Mouse (Mus musculus): ENCODE measurements around the gene Catsper4. TPM values are rescaled to one million over a fixed set of nuclear protein-coding genes. Genes with fewer than 3 reads are reported as not detected.
"Not testable (repeated sequence)": the region's sequence is repeated elsewhere in the genome, so short reads cannot be mapped to it uniquely, and the experiment has no call there.

Catsper4 gene
- not detected in 2 replicates for polyA plus RNA-seq (2015; fragmentation: Nextera tagmentation; extraction: Ambion mirVana)

GRCm38 (mm10) chr4:134227194-134227593 is at the start of gene Catsper4:
Gene Catsper4 (minus strand): TSS chr4:134227383.
- no peaks in the 10 kb centered on the region for H3K4me1 ChIP-seq
- H3K9ac ChIP-seq, result no peak within 1 kb of the TSS

GRCm38 (mm10) chr4:134273417-134274345 is 46.5 kb upstream of the Catsper4 start:
- Histone ChIP-seq H3K4me2 (no peak overlapping the region), H3K4me3 (no peak overlapping the region), H3K9ac (no peak overlapping the region), H3K27me3 (replicated peaks) (no peaks in the 10 kb centered on the region; the same call in 1 of the 2 replicates), H3K4me1 (no peaks in the 10 kb centered on the region; the same call in 1 of the 2 replicates), H3K9me3 (no peaks in the 10 kb centered on the region), H3K27ac (no peak overlapping the region), H3K36me3 (replicated peaks) (peaks cover 19% of the 10 kb centered on the region; the same call in 1 of the 2 replicates)
- ATAC-seq (replicated peaks), result no peak
- 7% methylated on average over 14 of the region's 14 CpGs for WGBS

More at GRCm38 (mm10) chr4:134227194-134227593, at the start of gene Catsper4:
- ATAC-seq (replicated peaks), result no peak
- H3K27me3 ChIP-seq (replicated peaks), result no peaks in the 10 kb centered on the region
- H3K4me2 ChIP-seq, result no peak within 1 kb of the TSS
- no peaks in the 10 kb centered on the region for H3K9me3 ChIP-seq
- 70% methylated on average over 8 of the region's 8 CpGs for WGBS
- no peaks in the 10 kb centered on the region for H3K36me3 ChIP-seq (replicated peaks)
- H3K4me3 ChIP-seq, result no peak within 1 kb of the TSS
- no peak within 1 kb of the TSS for H3K27ac ChIP-seq

GRCm38 (mm10) chr4:134272731-134273416 is 45.7 kb upstream of the Catsper4 start:
- no peaks in the 10 kb centered on the region; the same call in 1 of the 2 replicates for H3K27me3 ChIP-seq (replicated peaks)
- no peak overlapping the region for H3K9ac ChIP-seq
- H3K9me3 ChIP-seq, result no peaks in the 10 kb centered on the region
- H3K36me3 ChIP-seq (replicated peaks), result peaks cover 15% of the 10 kb centered on the region; the same call in 1 of the 2 replicates
- H3K4me2 ChIP-seq, result no peak overlapping the region
- H3K27ac ChIP-seq, result no peak overlapping the region
- no peak for ATAC-seq (replicated peaks)
- no peak overlapping the region for H3K4me3 ChIP-seq
- 30% methylated on average over 13 of the region's 13 CpGs for WGBS
- no peaks in the 10 kb centered on the region; the same call in 1 of the 2 replicates for H3K4me1 ChIP-seq

GRCm38 (mm10) chr4:134271979-134272378 is 44.8 kb upstream of the Catsper4 start:
- 86% methylated on average over 7 of the region's 7 CpGs for WGBS
- ATAC-seq (replicated peaks), result no peak
- H3K27ac ChIP-seq, result no peak overlapping the region

GRCm38 (mm10) chr4:134269622-134270021 is 42.4 kb upstream of the Catsper4 start:
- H3K9ac ChIP-seq; H3K36me3 ChIP-seq (replicated peaks); H3K27ac ChIP-seq; H3K4me1 ChIP-seq; H3K27me3 ChIP-seq (replicated peaks); H3K4me2 ChIP-seq; H3K4me3 ChIP-seq; ATAC-seq (replicated peaks); H3K9me3 ChIP-seq: not testable (repeated sequence)

More at GRCm38 (mm10) chr4:134271979-134272378, 44.8 kb upstream of the Catsper4 start:
- no peaks in the 10 kb centered on the region for H3K9me3 ChIP-seq
- no peaks in the 10 kb centered on the region; the same call in 1 of the 2 replicates for H3K4me1 ChIP-seq
- no peak overlapping the region for H3K4me2 ChIP-seq
- no peaks in the 10 kb centered on the region; the same call in 1 of the 2 replicates for H3K27me3 ChIP-seq (replicated peaks)
- H3K36me3 ChIP-seq (replicated peaks), result peaks cover 8% of the 10 kb centered on the region; the same call in 1 of the 2 replicates
- H3K9ac ChIP-seq, result no peak overlapping the region
- no peak overlapping the region for H3K4me3 ChIP-seq

GRCm38 (mm10) chr4:134268102-134268655 is 41.0 kb upstream of the Catsper4 start:
- no peak overlapping the region for H3K9ac ChIP-seq

GRCm38 (mm10) chr4:134265860-134266585 is 38.8 kb upstream of the Catsper4 start:
- H3K36me3 ChIP-seq (replicated peaks), result no peaks in the 10 kb centered on the region
- no peak overlapping the region for H3K4me2 ChIP-seq
- 71% methylated on average over 9 of the region's 9 CpGs for WGBS
- no peaks in the 10 kb centered on the region for H3K27me3 ChIP-seq (replicated peaks)
- no peak overlapping the region for H3K4me3 ChIP-seq
- ATAC-seq (replicated peaks), result no peak
- no peak overlapping the region for H3K9ac ChIP-seq
- H3K4me1 ChIP-seq, result no peaks in the 10 kb centered on the region
- no peaks in the 10 kb centered on the region for H3K9me3 ChIP-seq
- H3K27ac ChIP-seq, result no peak overlapping the region

More at GRCm38 (mm10) chr4:134268102-134268655, 41.0 kb upstream of the Catsper4 start:
- Histone ChIP-seq H3K36me3 (replicated peaks) (no peaks in the 10 kb centered on the region), H3K27me3 (replicated peaks) (no peaks in the 10 kb centered on the region; the same call in 1 of the 2 replicates), H3K4me1 (no peaks in the 10 kb centered on the region), H3K9me3 (no peaks in the 10 kb centered on the region), H3K4me3 (no peak overlapping the region), H3K4me2 (no peak overlapping the region), H3K27ac (no peak overlapping the region)
- ATAC-seq (replicated peaks), result no peak
- 86% methylated on average over 19 of the region's 19 CpGs for WGBS

- 41% methylated on average over 6 of the region's 6 CpGs for WGBS
- Histone ChIP-seq H3K27ac (no peak overlapping the region), H3K4me1 (no peaks in the 10 kb centered on the region), H3K36me3 (replicated peaks) (no peaks in the 10 kb centered on the region), H3K4me3 (no peak overlapping the region), H3K9ac (no peak overlapping the region), H3K27me3 (replicated peaks) (no peaks in the 10 kb centered on the region), H3K4me2 (no peak overlapping the region), H3K9me3 (no peaks in the 10 kb centered on the region)
- ATAC-seq (replicated peaks), result no peak
Measured at GRCm38 (mm10) chr4:134263191-134263590, 36.0 kb upstream of the Catsper4 start.

- no peak overlapping the region for H3K4me3 ChIP-seq
- H3K9me3 ChIP-seq, result no peaks in the 10 kb centered on the region
- no peak overlapping the region for H3K9ac ChIP-seq
- H3K27me3 ChIP-seq (replicated peaks), result peaks cover 26% of the 10 kb centered on the region
- H3K27ac ChIP-seq, result no peak overlapping the region
- no peak overlapping the region for H3K4me2 ChIP-seq
- WGBS, result 60% methylated on average over 11 of the region's 11 CpGs
- H3K4me1 ChIP-seq, result peaks cover 9% of the 10 kb centered on the region; the same call in 1 of the 2 replicates
- ATAC-seq (replicated peaks), result no peak
- no peaks in the 10 kb centered on the region for H3K36me3 ChIP-seq (replicated peaks)
Measured at GRCm38 (mm10) chr4:134258354-134258753, 31.2 kb upstream of the Catsper4 start.

- ATAC-seq (replicated peaks), result no peak
- Histone ChIP-seq H3K9ac (no peak overlapping the region), H3K9me3 (no peaks in the 10 kb centered on the region), H3K27me3 (replicated peaks) (peaks cover 35% of the 10 kb centered on the region), H3K4me2 (no peak overlapping the region), H3K4me1 (peaks cover 13% of the 10 kb centered on the region; the same call in 1 of the 2 replicates), H3K27ac (no peak overlapping the region), H3K36me3 (replicated peaks) (no peaks in the 10 kb centered on the region), H3K4me3 (no peak overlapping the region)
- 13% methylated on average over 11 of the region's 11 CpGs for WGBS
Measured at GRCm38 (mm10) chr4:134257198-134258009, 30.2 kb upstream of the Catsper4 start.
